Mouse (Mus musculus): ENCODE results near the gene Plch1.

Gene Plch1

GRCm38 (mm10) chr3:63862716-63863115 is 36.6 kb downstream of the Plch1 start:
- DNase-seq (ENCODE audit: low read depth in 2 of 2, low spot score in 2 of 2) = no peak

- no peak for DNase-seq (ENCODE audit: low read depth in 2 of 2, low spot score in 2 of 2)
Measured at GRCm38 (mm10) chr3:63852828-63853227, 46.4 kb downstream of the Plch1 start.

- DNase-seq (ENCODE audit: low read depth in 2 of 2, low spot score in 2 of 2) = no peak
Measured at GRCm38 (mm10) chr3:63851125-63851698, 48.1 kb downstream of the Plch1 start.

GRCm38 (mm10) chr3:63849765-63850346 is 49.4 kb downstream of the Plch1 start:
- no peak for DNase-seq (ENCODE audit: low read depth in 2 of 2, low spot score in 2 of 2)

- DNase-seq (ENCODE audit: low read depth in 2 of 2, low spot score in 2 of 2) = no peak
Measured at GRCm38 (mm10) chr3:63844141-63844540, 55.1 kb downstream of the Plch1 start.

GRCm38 (mm10) chr3:63842436-63842835 is 56.8 kb downstream of the Plch1 start:
- no peak for DNase-seq (ENCODE audit: low read depth in 2 of 2, low spot score in 2 of 2)

- no peak for DNase-seq (ENCODE audit: low read depth in 2 of 2, low spot score in 2 of 2)
Measured at GRCm38 (mm10) chr3:63837750-63838149, 61.5 kb downstream of the Plch1 start.

- DNase-seq (ENCODE audit: low read depth in 2 of 2, low spot score in 2 of 2) = no peak
Measured at GRCm38 (mm10) chr3:63836937-63837632, 62.2 kb downstream of the Plch1 start.

- no peak for DNase-seq (ENCODE audit: low read depth in 2 of 2, low spot score in 2 of 2)
Measured at GRCm38 (mm10) chr3:63835816-63836215, 63.5 kb downstream of the Plch1 start.

GRCm38 (mm10) chr3:63823874-63824400 is 75.3 kb downstream of the Plch1 start:
- DNase-seq (ENCODE audit: low read depth in 2 of 2, low spot score in 2 of 2) = no peak

- no peak for DNase-seq (ENCODE audit: low read depth in 2 of 2, low spot score in 2 of 2)
Measured at GRCm38 (mm10) chr3:63822631-63823030, 76.6 kb downstream of the Plch1 start.

GRCm38 (mm10) chr3:63815131-63815530 is 84.1 kb downstream of the Plch1 start:
- DNase-seq (ENCODE audit: low read depth in 2 of 2, low spot score in 2 of 2) = no peak

- no peak for DNase-seq (ENCODE audit: low read depth in 2 of 2, low spot score in 2 of 2)
Measured at GRCm38 (mm10) chr3:63814203-63814602, 85.1 kb downstream of the Plch1 start.

- DNase-seq (ENCODE audit: low read depth in 2 of 2, low spot score in 2 of 2) = no peak
Measured at GRCm38 (mm10) chr3:63806906-63807305, 92.4 kb downstream of the Plch1 start.

GRCm38 (mm10) chr3:63805496-63805895 is 93.8 kb downstream of the Plch1 start:
- no peak for DNase-seq (ENCODE audit: low read depth in 2 of 2, low spot score in 2 of 2)

GRCm38 (mm10) chr3:63800685-63801084 is 98.6 kb downstream of the Plch1 start:
- no peak for DNase-seq (ENCODE audit: low read depth in 2 of 2, low spot score in 2 of 2)

- no peak for DNase-seq (ENCODE audit: low read depth in 2 of 2, low spot score in 2 of 2)
Measured at GRCm38 (mm10) chr3:63786805-63787365, 112.4 kb downstream of the Plch1 start.

GRCm38 (mm10) chr3:63772617-63773305 is 126.5 kb downstream of the Plch1 start:
- no peak for DNase-seq (ENCODE audit: low read depth in 2 of 2, low spot score in 2 of 2)

GRCm38 (mm10) chr3:63760821-63761220 is 138.5 kb downstream of the Plch1 start:
- no peak for DNase-seq (ENCODE audit: low read depth in 2 of 2, low spot score in 2 of 2)

- DNase-seq (ENCODE audit: low read depth in 2 of 2, low spot score in 2 of 2) = no peak
Measured at GRCm38 (mm10) chr3:63740073-63740472, 159.2 kb downstream of the Plch1 start.

- no peak for DNase-seq (ENCODE audit: low read depth in 2 of 2, low spot score in 2 of 2)
Measured at GRCm38 (mm10) chr3:63728325-63728724, 170.9 kb downstream of the Plch1 start.
